Comparison of ENCODE assay signal across 14 mouse cellular contexts in the genomic region with DNA sequence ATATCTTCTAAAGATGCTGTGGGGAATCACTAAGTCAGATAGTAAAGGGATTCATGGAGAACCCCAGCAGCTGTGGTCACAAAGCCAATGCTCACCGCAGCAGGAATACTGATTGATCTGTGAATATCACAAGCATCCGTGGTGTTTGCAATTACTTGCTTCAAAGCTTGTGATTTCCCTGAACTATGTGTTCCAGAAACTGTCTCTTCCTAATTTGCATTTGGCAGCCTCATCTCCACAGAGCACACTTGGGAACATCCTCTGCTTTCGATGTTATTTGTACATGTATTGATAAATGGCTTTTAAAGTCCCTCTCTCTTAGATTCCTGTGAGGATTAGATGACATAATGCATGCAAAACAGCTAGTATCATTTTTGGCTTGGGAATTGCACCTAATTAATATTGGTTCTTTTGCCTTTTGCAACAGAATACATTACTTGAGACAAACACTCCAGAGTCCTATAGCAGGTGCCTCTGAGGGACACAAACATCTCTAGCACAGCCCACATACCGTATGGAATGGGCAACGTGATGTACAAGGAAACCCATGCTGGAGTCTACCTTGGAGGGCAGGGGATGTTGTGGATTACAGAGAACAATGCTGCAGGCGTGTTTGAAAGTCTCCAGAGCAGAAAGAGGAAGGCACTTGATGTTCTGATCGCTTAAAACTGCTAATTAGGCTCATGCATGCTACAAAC.
DNase-seq lines count a peak whose midpoint lies in the region; ATAC-seq and TF ChIP-seq lines count a peak whose summit lies in the region.
"Had no signal": no experiment of that assay in that cellular context is flagged by ENCODE, and none has a peak within 500 bp of the region (broad histone marks: within the 10 kb centered on the region; RNA-seq: fewer than 3 reads in every experiment).

No protein-coding gene starts in this region.

- no peak for DNase-seq in frontal cortex, postnatal 14 days (ENCODE audit: low spot score in 2 of 2)
- DNase-seq in left cerebral cortex, adult 2 months (ENCODE audit: extremely low spot score in 1 of 2, low spot score in 2 of 2): no peak
- DNase-seq in left cerebral cortex, postnatal 4 days: no peak
- DNase-seq in left cerebral cortex, postnatal 25 days (ENCODE audit: low spot score in 2 of 2): peak; percentile 27 to 32
- DNase-seq in thymus, postnatal 14 days: no peak
- DNase-seq: adrenal gland, postnatal 14 days; cerebellum, postnatal 36 days; thymus, adult 18-20 months had no signal

- intact Hi-C loops in left cerebral cortex, adult 2 months (cut with DNase I): loop anchor here (5.0 kb wide), 2 partner anchors 128 to 208 kb away; no protein-coding TSS in a partner anchor
- intact Hi-C loops in left cerebral cortex, postnatal 4 days (cut with DNase I): no loop called here
- intact Hi-C loops in left cerebral cortex, postnatal 25 days (cut with DNase I): no loop called here

- no peaks in the 10 kb centered on the region for H3K27me3 ChIP-seq in heart, embryonic 16.5 days (ENCODE audit: control insufficient read depth, insufficient read depth, low read length)
- H3K27me3 ChIP-seq in forebrain, embryonic 15.5 days: no peaks in the 10 kb centered on the region
- H3K27me3 ChIP-seq: embryonic facial prominence, embryonic 15.5 days; lung, embryonic 15.5 days had no signal

- ATAC-seq in frontal cortex, adult (ENCODE audit: low TSS enrichment): peak; percentile 79
- 0 out of 2 replicates have a peak, but pooled peaks have one; percentile 1 for ATAC-seq in heart, embryonic 16.5 days (replicated peaks; ENCODE audit: extremely low read depth, insufficient read depth, low FRiP score)
- ATAC-seq in forebrain, embryonic 15.5 days (replicated peaks): no peak
- ATAC-seq: intestine, postnatal 0 days had no signal

- WGBS in heart, embryonic 16.5 days: 65% methylated on average over 7 of the region's 7 CpGs
- whole genome bisulfite sequencing in forebrain, embryonic 15.5 days: 55% methylated on average over 7 of the region's 7 CpGs

- peak overlapping the region; percentile 55; the same call in 1 of the 2 replicates for H3K4me2 ChIP-seq in heart, embryonic 16.5 days (ENCODE audit: low read depth, low read length)
- no peak overlapping the region for H3K4me2 ChIP-seq in forebrain, embryonic 15.5 days (replicated peaks)
- H3K4me2 ChIP-seq: embryonic facial prominence, embryonic 15.5 days; lung, embryonic 15.5 days had no signal

- H3K36me3 ChIP-seq in heart, embryonic 16.5 days (ENCODE audit: control insufficient read depth, insufficient read depth): no peaks in the 10 kb centered on the region
- H3K36me3 ChIP-seq in forebrain, embryonic 15.5 days: no peaks in the 10 kb centered on the region
- H3K36me3 ChIP-seq: embryonic facial prominence, embryonic 15.5 days; lung, embryonic 15.5 days had no signal

- peak overlapping the region; percentile 55 for H3K27ac ChIP-seq in left cerebral cortex, adult 2 months
- peak overlapping the region; percentile 96 for H3K27ac ChIP-seq in heart, embryonic 16.5 days (ENCODE audit: low read length)
- H3K27ac ChIP-seq in forebrain, embryonic 15.5 days (replicated peaks): no peak overlapping the region
- H3K27ac ChIP-seq: embryonic facial prominence, embryonic 15.5 days; lung, embryonic 15.5 days had no signal

- H3K9me3 ChIP-seq in heart, embryonic 16.5 days (replicated peaks; ENCODE audit: control insufficient read depth, low read length): no peaks in the 10 kb centered on the region
- H3K9me3 ChIP-seq in forebrain, embryonic 15.5 days: no peaks in the 10 kb centered on the region
- H3K9me3 ChIP-seq: embryonic facial prominence, embryonic 15.5 days; lung, embryonic 15.5 days had no signal

- peak overlapping the region; percentile 41; the same call in 1 of the 2 replicates for H3K9ac ChIP-seq in heart, embryonic 16.5 days (ENCODE audit: low read length)
- no peak overlapping the region for H3K9ac ChIP-seq in forebrain, embryonic 15.5 days (replicated peaks)
- H3K9ac ChIP-seq: embryonic facial prominence, embryonic 15.5 days; lung, embryonic 15.5 days had no signal

- peaks cover 19% of the 10 kb centered on the region for H3K4me1 ChIP-seq in heart, embryonic 16.5 days (ENCODE audit: control insufficient read depth, insufficient read depth, low read length)
- peaks cover 5% of the 10 kb centered on the region; the same call in 1 of the 2 replicates for H3K4me1 ChIP-seq in forebrain, embryonic 15.5 days
- H3K4me1 ChIP-seq: embryonic facial prominence, embryonic 15.5 days; lung, embryonic 15.5 days had no signal

- TF ChIP-seq CTCF in left cerebral cortex, adult 2 months (IDR thresholded peaks at IDR 0.05): no peak

- no peak overlapping the region for H3K4me3 ChIP-seq in left cerebral cortex, adult 2 months
- H3K4me3 ChIP-seq in heart, embryonic 16.5 days (ENCODE audit: low read length): no peak overlapping the region
- H3K4me3 ChIP-seq in forebrain, embryonic 15.5 days: no peak overlapping the region
- H3K4me3 ChIP-seq: embryonic facial prominence, embryonic 15.5 days; lung, embryonic 15.5 days had no signal

Comparison
In these comparisons a context has a peak if more than half of its experiments do, and no peak if none do; other contexts are left out.
1. DNase-seq: peak in left cerebral cortex, postnatal 25 days (2 of 2); none in frontal cortex, postnatal 14 days (0 of 2), left cerebral cortex, adult 2 months (0 of 2), left cerebral cortex, postnatal 4 days (single experiment) and thymus, postnatal 14 days (single experiment).